Mouse (Mus musculus) liver, adult 2 months (tissue): ENCODE measurements at regions not wholly inside any gene's neighbourhood (a gene's known extent, or its start where the extent isn't known, plus 50 kb on each side); places are given as distances from the start of the nearest gene placed in this dataset.

ENCODE experiments used
- DNase-seq: peaks from one replicate; pipeline ENCODE4 v3.0.0-alpha.2; 2011; ENCODE audit warnings: low read depth, low spot score; ENCODE audit errors: extremely low read depth
- H3K27ac ChIP-seq: fragments of 200-500 bp; replicated peaks from 2 replicates; pipeline ENCODE4 v1.5.1; 2012; ENCODE audit warnings: low read depth, mild to moderate bottlenecking, control low read depth, inconsistent platforms, low read length; ENCODE audit not compliant: insufficient read depth
- H3K27me3 ChIP-seq: fragments of 200-500 bp; 2 replicates; pipeline ENCODE4 v1.6.1; 2012; ENCODE audit warnings: mild to moderate bottlenecking, moderate library complexity, low read length, inconsistent platforms; ENCODE audit not compliant: control insufficient read depth, insufficient read depth
- H3K36me3 ChIP-seq: fragments of 200-500 bp; 2 replicates; pipeline ENCODE4 v1.6.1; 2012; ENCODE audit warnings: low read length, inconsistent platforms; ENCODE audit not compliant: control insufficient read depth, insufficient read depth
- H3K4me1 ChIP-seq: fragments of 200-500 bp; 2 replicates; pipeline ENCODE4 v1.6.1; 2011; ENCODE audit warnings: low read length; ENCODE audit not compliant: control insufficient read depth, insufficient read depth
- H3K4me3 ChIP-seq: fragments of 200-500 bp; 2 replicates; pipeline ENCODE4 v1.5.1; 2011; ENCODE audit warnings: low read depth, mild to moderate bottlenecking, control low read depth, low read length, moderate library complexity; ENCODE audit not compliant: insufficient read depth
- H3K79me2 ChIP-seq: fragments of 200-500 bp; 2 replicates; pipeline ENCODE4 v1.6.1; 2012; ENCODE audit warnings: inconsistent platforms, mild to moderate bottlenecking, low read length, moderate library complexity; ENCODE audit not compliant: control insufficient read depth, insufficient read depth
- H3K9ac ChIP-seq: fragments of 200-500 bp; 2 replicates; pipeline ENCODE4 v1.6.1; 2012; ENCODE audit warnings: low read depth, mild to moderate bottlenecking, control low read depth, inconsistent platforms, low read length
- CTCF ChIP-seq: fragments of 200-500 bp; IDR thresholded peaks from 2 replicates; pipeline ENCODE4 v1.5.1; 2011; ENCODE audit warnings: low read depth, low read length, control low read depth
- POLR2A ChIP-seq: fragments of 200-500 bp; IDR thresholded peaks from 2 replicates; pipeline ENCODE4 v1.6.1; 2011; ENCODE audit warnings: low read length, control low read depth; ENCODE audit not compliant: insufficient read depth; ENCODE audit errors: extremely low read depth
- WGBS: fragments of 180-500 bp; shearing (Covaris S2); methylation state at CpG from one replicate; pipeline ENCODE4 v1.1.7; 2018; 5-methylcytosine and 5-hydroxymethylcytosine counted together

- Histone ChIP-seq H3K36me3 (no peaks in the 10 kb centered on the region), H3K27ac (no peak overlapping the region), H3K9ac (no peak overlapping the region), H3K79me2 (no peaks in the 10 kb centered on the region), H3K27me3 (no peaks in the 10 kb centered on the region), H3K4me1 (no peaks in the 10 kb centered on the region), H3K4me3 (no peak overlapping the region)
- no peak for DNase-seq
- TF ChIP-seq POLR2A = no peak
- TF ChIP-seq CTCF = no peak
- 82% methylated on average over 6 of the region's 6 CpGs for WGBS
These were observed 996.0 kb downstream of the A830018L16Rik start for GRCm38 (mm10) chr1:12409738-12410523.

GRCm38 (mm10) chr1:12410524-12410886 lies 996.6 kb downstream of the A830018L16Rik start:
- H3K79me2 ChIP-seq = no peaks in the 10 kb centered on the region
- no peak overlapping the region for H3K4me3 ChIP-seq
- no peaks in the 10 kb centered on the region for H3K27me3 ChIP-seq
- DNase-seq = no peak
- H3K4me1 ChIP-seq = no peaks in the 10 kb centered on the region
- no peaks in the 10 kb centered on the region for H3K36me3 ChIP-seq
- TF ChIP-seq POLR2A (no peak), CTCF (no peak)
- H3K27ac ChIP-seq = no peak overlapping the region
- no peak overlapping the region for H3K9ac ChIP-seq

- Histone ChIP-seq H3K27ac (no peak overlapping the region), H3K9ac (no peak overlapping the region), H3K4me3 (no peak overlapping the region), H3K27me3 (no peaks in the 10 kb centered on the region), H3K4me1 (no peaks in the 10 kb centered on the region), H3K79me2 (no peaks in the 10 kb centered on the region), H3K36me3 (no peaks in the 10 kb centered on the region)
- no peak for TF ChIP-seq POLR2A
- TF ChIP-seq CTCF = no peak
- DNase-seq = no peak
- WGBS = 37% methylated on average over 2 of the region's 2 CpGs
These were observed 1010.6 kb downstream of the A830018L16Rik start for GRCm38 (mm10) chr1:12424510-12424909.

- Histone ChIP-seq H3K9ac (no peak overlapping the region), H3K36me3 (no peaks in the 10 kb centered on the region), H3K4me1 (no peaks in the 10 kb centered on the region), H3K79me2 (no peaks in the 10 kb centered on the region), H3K27me3 (no peaks in the 10 kb centered on the region), H3K4me3 (no peak overlapping the region), H3K27ac (no peak overlapping the region)
- no peak for DNase-seq
- no peak for TF ChIP-seq CTCF
- no peak for TF ChIP-seq POLR2A
- 66% methylated on average over 2 of the region's 2 CpGs for WGBS
These were observed 1024.0 kb downstream of the A830018L16Rik start for GRCm38 (mm10) chr1:12437894-12438293.

- Histone ChIP-seq H3K27ac (no peak overlapping the region), H3K27me3 (no peaks in the 10 kb centered on the region), H3K9ac (no peak overlapping the region), H3K4me1 (no peaks in the 10 kb centered on the region), H3K79me2 (no peaks in the 10 kb centered on the region), H3K36me3 (no peaks in the 10 kb centered on the region), H3K4me3 (no peak overlapping the region)
- DNase-seq = no peak
- no peak for TF ChIP-seq CTCF
- TF ChIP-seq POLR2A = no peak
- 74% methylated on average over 2 of the region's 2 CpGs for WGBS
These were observed 1052.3 kb downstream of the A830018L16Rik start for GRCm38 (mm10) chr1:12466255-12466654.
